Mouse (Mus musculus) erythroblast, embryonic 14.5 days (primary cell): ENCODE measurements at regions not wholly inside any gene's neighbourhood (a gene's known extent, or its start where the extent isn't known, plus 50 kb on each side); places are given as distances from the start of the nearest gene placed in this dataset.

Source experiments
- GATA1 ChIP-seq: IDR thresholded peaks from 2 replicates; pipeline ENCODE4 v1.6.1; 2012; ENCODE audit warnings: low read length, inconsistent platforms, mixed read lengths
- TAL1 ChIP-seq: IDR thresholded peaks from 3 replicates; pipeline ENCODE4 v1.6.1; 2012; ENCODE audit warnings: low read length, inconsistent platforms, mixed read lengths

DNA sequence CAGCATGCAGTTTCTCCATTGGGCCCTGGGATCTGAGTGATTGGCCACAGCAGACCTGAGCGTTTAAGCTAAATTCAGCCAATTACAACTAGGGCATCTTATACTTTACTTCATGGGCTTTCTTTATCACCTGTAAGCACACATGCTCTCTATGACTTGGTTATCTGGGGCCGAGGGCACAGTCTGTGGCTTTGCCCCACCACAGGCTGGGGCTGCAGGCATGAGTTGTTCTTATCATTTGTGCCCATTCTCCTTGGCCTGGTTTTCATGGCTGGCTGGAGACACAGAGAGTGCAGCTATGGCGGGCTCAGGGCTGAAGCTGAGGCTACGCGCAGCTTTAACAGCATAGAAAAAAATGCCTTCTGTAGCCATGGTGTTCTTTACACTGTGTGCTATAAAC lies 653.2 kb downstream of the Slco6d1 start:
- TF ChIP-seq TAL1 (no peak), GATA1 (no peak)
